Mouse (Mus musculus): ENCODE measurements around the gene Mettl24. TPM values are rescaled to one million over a fixed set of nuclear protein-coding genes. Genes with fewer than 3 reads are reported as not detected.
A peak's percentile ranks its signal among the peaks of the same experiment; 100 is the strongest.

Mettl24 gene
- polyA plus RNA-seq, 1 experiment = 0.62 TPM

- DNase-seq = no peak
- H3K4me3 ChIP-seq (replicated peaks; ENCODE audit: insufficient read depth, low read depth, low read length) = no peak overlapping the region
- no peak overlapping the region for H3K27ac ChIP-seq (ENCODE audit: insufficient read depth, low read length)
- WGBS = 62% methylated on average over 6 of the region's 6 CpGs
- TF ChIP-seq POLR2A (IDR thresholded peaks at IDR 0.05; ENCODE audit: borderline replicate concordance, insufficient read depth, low read length) (no peak), CTCF (IDR thresholded peaks at IDR 0.05; ENCODE audit: borderline replicate concordance, insufficient read depth, low read depth, low read length) (no peak)
- H3K4me1 ChIP-seq (ENCODE audit: control insufficient read depth, insufficient read depth, low read length) = no peaks in the 10 kb centered on the region
- no peaks in the 10 kb centered on the region for H3K27me3 ChIP-seq (ENCODE audit: control insufficient read depth, insufficient read depth, low read length)
Observed at GRCm38 (mm10) chr10:40816471-40816870, 133.4 kb downstream of the Mettl24 start.

- Histone ChIP-seq H3K4me3 (replicated peaks; ENCODE audit: insufficient read depth, low read depth, low read length) (no peak overlapping the region), H3K27me3 (ENCODE audit: control insufficient read depth, insufficient read depth, low read length) (no peaks in the 10 kb centered on the region), H3K4me1 (ENCODE audit: control insufficient read depth, insufficient read depth, low read length) (no peaks in the 10 kb centered on the region), H3K27ac (ENCODE audit: insufficient read depth, low read length) (no peak overlapping the region)
- TF ChIP-seq CTCF (IDR thresholded peaks at IDR 0.05; ENCODE audit: borderline replicate concordance, insufficient read depth, low read depth, low read length) (no peak), POLR2A (IDR thresholded peaks at IDR 0.05; ENCODE audit: borderline replicate concordance, insufficient read depth, low read length) (no peak)
- DNase-seq = no peak
- WGBS = 76% methylated on average over 6 of the region's 6 CpGs
Observed at GRCm38 (mm10) chr10:40825952-40826351, 142.9 kb downstream of the Mettl24 start.

GRCm38 (mm10) chr10:40827706-40828105, 144.6 kb downstream of the Mettl24 start:
- TF ChIP-seq POLR2A (IDR thresholded peaks at IDR 0.05; ENCODE audit: borderline replicate concordance, insufficient read depth, low read length) = no peak
- no peak for TF ChIP-seq CTCF (IDR thresholded peaks at IDR 0.05; ENCODE audit: borderline replicate concordance, insufficient read depth, low read depth, low read length)
- H3K27me3 ChIP-seq (ENCODE audit: control insufficient read depth, insufficient read depth, low read length) = no peaks in the 10 kb centered on the region
- H3K4me1 ChIP-seq (ENCODE audit: control insufficient read depth, insufficient read depth, low read length) = no peaks in the 10 kb centered on the region
- no peak overlapping the region for H3K27ac ChIP-seq (ENCODE audit: insufficient read depth, low read length)
- 61% methylated on average over 4 of the region's 4 CpGs for WGBS
- DNase-seq = no peak
- no peak overlapping the region for H3K4me3 ChIP-seq (replicated peaks; ENCODE audit: insufficient read depth, low read depth, low read length)

- Histone ChIP-seq H3K4me3 (replicated peaks; ENCODE audit: insufficient read depth, low read depth, low read length) (no peak overlapping the region), H3K27ac (ENCODE audit: insufficient read depth, low read length) (no peak overlapping the region), H3K4me1 (ENCODE audit: control insufficient read depth, insufficient read depth, low read length) (no peaks in the 10 kb centered on the region), H3K27me3 (ENCODE audit: control insufficient read depth, insufficient read depth, low read length) (no peaks in the 10 kb centered on the region)
- DNase-seq = no peak
- TF ChIP-seq POLR2A (IDR thresholded peaks at IDR 0.05; ENCODE audit: borderline replicate concordance, insufficient read depth, low read length) (no peak), CTCF (IDR thresholded peaks at IDR 0.05; ENCODE audit: borderline replicate concordance, insufficient read depth, low read depth, low read length) (no peak)
- 79% methylated on average over 3 of the region's 3 CpGs for WGBS
Observed at GRCm38 (mm10) chr10:40830312-40830711, 147.2 kb downstream of the Mettl24 start.

GRCm38 (mm10) chr10:40831267-40831666, 148.2 kb downstream of the Mettl24 start:
- no peak overlapping the region for H3K27ac ChIP-seq (ENCODE audit: insufficient read depth, low read length)
- H3K4me3 ChIP-seq (replicated peaks; ENCODE audit: insufficient read depth, low read depth, low read length) = no peak overlapping the region
- no peaks in the 10 kb centered on the region for H3K27me3 ChIP-seq (ENCODE audit: control insufficient read depth, insufficient read depth, low read length)
- 94% methylated on average over 6 of the region's 7 CpGs for WGBS
- no peaks in the 10 kb centered on the region for H3K4me1 ChIP-seq (ENCODE audit: control insufficient read depth, insufficient read depth, low read length)
- no peak for TF ChIP-seq POLR2A (IDR thresholded peaks at IDR 0.05; ENCODE audit: borderline replicate concordance, insufficient read depth, low read length)
- TF ChIP-seq CTCF (IDR thresholded peaks at IDR 0.05; ENCODE audit: borderline replicate concordance, insufficient read depth, low read depth, low read length) = no peak
- DNase-seq = no peak

- TF ChIP-seq CTCF (IDR thresholded peaks at IDR 0.05; ENCODE audit: borderline replicate concordance, insufficient read depth, low read depth, low read length) (no peak), POLR2A (IDR thresholded peaks at IDR 0.05; ENCODE audit: borderline replicate concordance, insufficient read depth, low read length) (no peak)
- Histone ChIP-seq H3K27ac (ENCODE audit: insufficient read depth, low read length) (no peak overlapping the region), H3K27me3 (ENCODE audit: control insufficient read depth, insufficient read depth, low read length) (no peaks in the 10 kb centered on the region), H3K4me3 (replicated peaks; ENCODE audit: insufficient read depth, low read depth, low read length) (no peak overlapping the region), H3K4me1 (ENCODE audit: control insufficient read depth, insufficient read depth, low read length) (peaks cover 8% of the 10 kb centered on the region)
- DNase-seq = peak in 1 of 2 experiments; percentile 34
- WGBS = 41% methylated on average over 5 of the region's 5 CpGs
Observed at GRCm38 (mm10) chr10:40840086-40840485, 157.0 kb downstream of the Mettl24 start.

- WGBS = 68% methylated on average over 5 of the region's 5 CpGs
- no peaks in the 10 kb centered on the region for H3K27me3 ChIP-seq (ENCODE audit: control insufficient read depth, insufficient read depth, low read length)
- H3K27ac ChIP-seq (ENCODE audit: insufficient read depth, low read length) = no peak overlapping the region
- H3K4me1 ChIP-seq (ENCODE audit: control insufficient read depth, insufficient read depth, low read length) = peaks cover 32% of the 10 kb centered on the region
- TF ChIP-seq CTCF (IDR thresholded peaks at IDR 0.05; ENCODE audit: borderline replicate concordance, insufficient read depth, low read depth, low read length) (no peak), POLR2A (IDR thresholded peaks at IDR 0.05; ENCODE audit: borderline replicate concordance, insufficient read depth, low read length) (no peak)
- H3K4me3 ChIP-seq (replicated peaks; ENCODE audit: insufficient read depth, low read depth, low read length) = no peak overlapping the region
- DNase-seq = no peak
Observed at GRCm38 (mm10) chr10:40843841-40844240, 160.8 kb downstream of the Mettl24 start.

- WGBS = 80% methylated on average over 10 of the region's 10 CpGs
- Histone ChIP-seq H3K4me3 (replicated peaks; ENCODE audit: insufficient read depth, low read depth, low read length) (no peak overlapping the region), H3K27ac (ENCODE audit: insufficient read depth, low read length) (0 out of 2 replicates have a peak overlapping the region, but pooled peaks have one; percentile 40), H3K4me1 (ENCODE audit: control insufficient read depth, insufficient read depth, low read length) (peaks cover 32% of the 10 kb centered on the region), H3K27me3 (ENCODE audit: control insufficient read depth, insufficient read depth, low read length) (no peaks in the 10 kb centered on the region)
- TF ChIP-seq POLR2A (IDR thresholded peaks at IDR 0.05; ENCODE audit: borderline replicate concordance, insufficient read depth, low read length) (no peak), CTCF (IDR thresholded peaks at IDR 0.05; ENCODE audit: borderline replicate concordance, insufficient read depth, low read depth, low read length) (no peak)
- no peak for DNase-seq
Observed at GRCm38 (mm10) chr10:40844546-40844945, 161.5 kb downstream of the Mettl24 start.

All from cerebellum, adult 2 months (tissue).